In genomic region chr1:88205294-88205922, GRCm38 (mm10) we compare ENCODE assay signal across 7 mouse cellular contexts. TPM values are rescaled to one million over a fixed set of nuclear protein-coding genes. Genes with fewer than 3 reads are reported as not detected.
DNase-seq lines count a peak whose midpoint lies in the region; ATAC-seq and TF ChIP-seq lines count a peak whose summit lies in the region.

Dnajb3 (minus strand) TSS chr1:88205782.

- no peak for TF ChIP-seq CTCF in cortical plate, adult 2 months (IDR thresholded peaks at IDR 0.05; ENCODE audit: extremely low read depth, insufficient read depth, low read length)
- TF ChIP-seq CTCF in intestine, postnatal 0 days (IDR thresholded peaks at IDR 0.05; ENCODE audit: low read depth), result peak; percentile 29; the same call in 1 of the 2 replicates

- no peaks in the 10 kb centered on the region for H3K4me1 ChIP-seq in cortical plate, adult 2 months (ENCODE audit: control insufficient read depth, insufficient read depth, low read length)
- peaks cover 4% of the 10 kb centered on the region; the same call in 1 of the 2 replicates for H3K4me1 ChIP-seq in intestine, postnatal 0 days (replicated peaks; ENCODE audit: control insufficient read depth, insufficient read depth, low read length)
- peaks cover 7% of the 10 kb centered on the region for H3K4me1 ChIP-seq in limb, embryonic 10.5 days
- H3K4me1 ChIP-seq in midbrain, embryonic 11.5 days (ENCODE audit: control insufficient read depth, insufficient read depth, low read length), result no peaks in the 10 kb centered on the region

- no peaks in the 10 kb centered on the region for H3K36me3 ChIP-seq in intestine, postnatal 0 days (ENCODE audit: control insufficient read depth, insufficient read depth)
- H3K36me3 ChIP-seq in limb, embryonic 10.5 days, result no peaks in the 10 kb centered on the region
- no peaks in the 10 kb centered on the region for H3K36me3 ChIP-seq in midbrain, embryonic 11.5 days (ENCODE audit: control insufficient read depth, insufficient read depth, low read length)

- no peak within 1 kb of the TSS for H3K27ac ChIP-seq in cortical plate, adult 2 months (ENCODE audit: insufficient read depth, low read length)
- peak within 1 kb of the TSS; percentile 69 for H3K27ac ChIP-seq in intestine, postnatal 0 days (ENCODE audit: low read depth, low read length)
- peak within 1 kb of the TSS; percentile 92 for H3K27ac ChIP-seq in limb, embryonic 10.5 days
- H3K27ac ChIP-seq in midbrain, embryonic 11.5 days (ENCODE audit: low read depth, low read length), result no peak within 1 kb of the TSS

- peak within 1 kb of the TSS; percentile 70 for H3K4me2 ChIP-seq in intestine, postnatal 0 days (replicated peaks; ENCODE audit: low read depth)
- peak within 1 kb of the TSS; percentile 61 for H3K4me2 ChIP-seq in midbrain, embryonic 11.5 days

- peak within 1 kb of the TSS; percentile 59 for H3K4me3 ChIP-seq in cortical plate, adult 2 months (ENCODE audit: insufficient read depth, low read length)
- H3K4me3 ChIP-seq in intestine, postnatal 0 days (ENCODE audit: low read depth, low read length), result peak within 1 kb of the TSS; percentile 35
- H3K4me3 ChIP-seq in limb, embryonic 10.5 days, result peak within 1 kb of the TSS; percentile 63
- H3K4me3 ChIP-seq in midbrain, embryonic 11.5 days (ENCODE audit: low read depth, low read length), result peak within 1 kb of the TSS; percentile 41

- peak within 1 kb of the TSS; percentile 58 for H3K9ac ChIP-seq in intestine, postnatal 0 days (ENCODE audit: low read depth, low read length)
- H3K9ac ChIP-seq in midbrain, embryonic 11.5 days (ENCODE audit: low read length), result peak within 1 kb of the TSS; percentile 71

- H3K9me3 ChIP-seq in intestine, postnatal 0 days (ENCODE audit: control insufficient read depth), result no peaks in the 10 kb centered on the region
- peaks cover 2% of the 10 kb centered on the region; the same call in 1 of the 2 replicates for H3K9me3 ChIP-seq in limb, embryonic 10.5 days (replicated peaks)
- H3K9me3 ChIP-seq in midbrain, embryonic 11.5 days (ENCODE audit: control insufficient read depth, low read length), result no peaks in the 10 kb centered on the region; the same call in 1 of the 2 replicates

- no peaks in the 10 kb centered on the region for H3K27me3 ChIP-seq in intestine, postnatal 0 days (replicated peaks; ENCODE audit: control insufficient read depth, insufficient read depth, low read length)
- 0 out of 2 replicates have a peak, but pooled peaks cover 7% of the 10 kb centered on the region for H3K27me3 ChIP-seq in limb, embryonic 10.5 days (ENCODE audit: low read depth, poor library complexity, severe bottlenecking)
- H3K27me3 ChIP-seq in midbrain, embryonic 11.5 days (ENCODE audit: control insufficient read depth, insufficient read depth, low read length), result no peaks in the 10 kb centered on the region; the same call in 1 of the 2 replicates

- peak; percentile 71 for ATAC-seq in intestine, postnatal 0 days
- peak; percentile 100 for ATAC-seq in midbrain, embryonic 11.5 days (ENCODE audit: low FRiP score)

- WGBS in intestine, postnatal 0 days, result 9% methylated on average over 62 of the region's 62 CpGs
- 7% methylated on average over 62 of the region's 62 CpGs for WGBS in limb, embryonic 10.5 days
- 6% methylated on average over 62 of the region's 62 CpGs for WGBS in midbrain, embryonic 11.5 days

- TF ChIP-seq POLR2A in cortical plate, adult 2 months (IDR thresholded peaks at IDR 0.05; ENCODE audit: extremely low read depth, insufficient read depth, low read length), result no peak

- peak; percentile 85 to 86 for DNase-seq in adrenal gland, postnatal 36 days
- peak; percentile 71 for DNase-seq in gastrocnemius, postnatal 25 days
- DNase-seq in limb, embryonic 10.5 days (ENCODE audit: low spot score), result peak; percentile 88
- peak; percentile 98 for DNase-seq in midbrain, embryonic 11.5 days (ENCODE audit: low spot score, missing footprints)
- peak; percentile 87 for DNase-seq in spleen, postnatal 10 days (ENCODE audit: low spot score in 2 of 2)

RNA-seq across cellular contexts. Expression of gene Dnajb3, which starts in this region (rescaled TPM):
- total RNA-seq in adrenal gland, postnatal 36 days (2021), result 1 to 10 TPM; 1.5 to 5.9 TPM
- 1.6 and 2.1 TPM in 2 replicates for polyA plus RNA-seq in cortical plate, adult 2 months (2012; rRNA removed)
- under 1 TPM in 1 of 2 experiments, not detected in 1; 0.27 TPM for total RNA-seq in gastrocnemius, postnatal 25 days (2021)
- polyA plus RNA-seq in intestine, postnatal 0 days (2015; fragmentation: Nextera tagmentation; extraction: Ambion mirVana), result 11.5 and 13.7 TPM in 2 replicates
- 8.9 and 10.4 TPM in 2 replicates for polyA plus RNA-seq in limb, embryonic 10.5 days (2016; fragmentation: Nextera tagmentation; extraction: Ambion mirVana)
- polyA plus RNA-seq in midbrain, embryonic 11.5 days (2014; fragmentation: Nextera tagmentation; extraction: Ambion mirVana), result 13.4 and 15.4 TPM in 2 replicates

Comparison
In these comparisons a context has a peak if more than half of its experiments do, and no peak if none do; other contexts are left out.
1. Peak in DNase-seq in gastrocnemius, postnatal 25 days; RNA of the gene not detected or under 1 TPM.
2. H3K27ac ChIP-seq: peak in intestine, postnatal 0 days (single experiment) and limb, embryonic 10.5 days (single experiment); none in cortical plate, adult 2 months (single experiment) and midbrain, embryonic 11.5 days (single experiment).
3. Peak in every context shown above with its lines, with median percentiles within 50 percentile points of each other: DNase-seq and H3K4me3 ChIP-seq.